Mouse (Mus musculus): ENCODE measurements at regions not wholly inside any gene's neighbourhood (a gene's known extent, or its start where the extent isn't known, plus 50 kb on each side); places are given as distances from the start of the nearest gene placed in this dataset.

GRCm38 (mm10) chr1:73797858-73798257, 326.4 kb downstream of the Tns1 start:
- H3K9me3 ChIP-seq (replicated peaks; ENCODE audit: insufficient read depth, low read length) = no peaks in the 10 kb centered on the region
- no peak overlapping the region for H3K27ac ChIP-seq (ENCODE audit: control insufficient read depth, low read depth, low read length)
- H3K27me3 ChIP-seq (ENCODE audit: control insufficient read depth in 1 of 2, insufficient read depth in 2 of 2, low read length in 2 of 2) = no peaks in the 10 kb centered on the region
- no peaks in the 10 kb centered on the region for H3K79me2 ChIP-seq (ENCODE audit: control insufficient read depth, insufficient read depth, low read length, poor library complexity)
- H3K4me3 ChIP-seq (ENCODE audit: control insufficient read depth in 1 of 2, insufficient read depth in 1 of 2, low read depth in 2 of 2, low read length in 2 of 2) = no peak overlapping the region
- DNase-seq (ENCODE audit: low read depth, low spot score) = no peak
- H3K9ac ChIP-seq (ENCODE audit: control insufficient read depth, low read depth, low read length, poor library complexity, severe bottlenecking) = no peak overlapping the region
- no peaks in the 10 kb centered on the region for H3K4me1 ChIP-seq (ENCODE audit: control insufficient read depth in 1 of 2, insufficient read depth in 2 of 2, low read length in 2 of 2)
- no peaks in the 10 kb centered on the region for H3K36me3 ChIP-seq (ENCODE audit: control insufficient read depth in 1 of 2, insufficient read depth in 2 of 2, low read length in 2 of 2)
- TF ChIP-seq GABPA (IDR thresholded peaks at IDR 0.05; ENCODE audit: low read depth, low read length) = no peak
- no peak for TF ChIP-seq USF2 (IDR thresholded peaks at IDR 0.05; ENCODE audit: borderline replicate concordance in 1 of 2, insufficient read depth in 1 of 2, low read depth in 1 of 2, low read length in 2 of 2)
- no peak for TF ChIP-seq RAD21 (IDR thresholded peaks at IDR 0.05; ENCODE audit: low read depth, low read length)
- TF ChIP-seq TBP (IDR thresholded peaks at IDR 0.05; ENCODE audit: low read depth, low read length) = no peak
- no peak for TF ChIP-seq GATA1 (IDR thresholded peaks at IDR 0.05; ENCODE audit: low read depth, low read length)
- no peak for TF ChIP-seq POLR2AphosphoS5 (IDR thresholded peaks at IDR 0.05; ENCODE audit: borderline replicate concordance, low read depth, low read length)
- no peak for TF ChIP-seq TAL1 (IDR thresholded peaks at IDR 0.05; ENCODE audit: low read length)
- TF ChIP-seq E2F4 (IDR thresholded peaks at IDR 0.05; ENCODE audit: borderline replicate concordance, low read depth, low read length) = no peak
- no peak for TF ChIP-seq EP300 (IDR thresholded peaks at IDR 0.05; ENCODE audit: low read depth in 1 of 2, low read length in 2 of 2)
- TF ChIP-seq CHD1 (IDR thresholded peaks at IDR 0.05; ENCODE audit: low read depth, low read length) = no peak
- TF ChIP-seq HCFC1 (IDR thresholded peaks at IDR 0.05; ENCODE audit: low read depth, low read length) = no peak
- no peak for TF ChIP-seq SMC3 (IDR thresholded peaks at IDR 0.05; ENCODE audit: low read depth, low read length)
- TF ChIP-seq MAZ (IDR thresholded peaks at IDR 0.05; ENCODE audit: low read depth, low read length) = no peak
- no peak for TF ChIP-seq MXI1 (IDR thresholded peaks at IDR 0.05; ENCODE audit: low read depth, low read length)
- TF ChIP-seq MEF2A (IDR thresholded peaks at IDR 0.05; ENCODE audit: extremely low read depth, insufficient replicate concordance, low read depth, low read length, poor library complexity, severe bottlenecking) = no peak
- no peak for TF ChIP-seq RCOR1 (IDR thresholded peaks at IDR 0.05; ENCODE audit: low read depth, low read length)
- no peak for TF ChIP-seq ZC3H11A (IDR thresholded peaks at IDR 0.05; ENCODE audit: low read depth, low read length)
- no peak for TF ChIP-seq POLR2A (IDR thresholded peaks at IDR 0.05; ENCODE audit: control insufficient read depth in 1 of 2, insufficient read depth in 1 of 2, low read depth in 1 of 2, low read length in 2 of 2, poor library complexity in 1 of 2)

- TF ChIP-seq ETS1 (IDR thresholded peaks at IDR 0.05; ENCODE audit: low read depth, low read length) (no peak), POLR2AphosphoS5 (IDR thresholded peaks at IDR 0.05; ENCODE audit: borderline replicate concordance, low read depth, low read length) (peak; percentile 58; the same call in 1 of the 2 replicates), ZNF384 (IDR thresholded peaks at IDR 0.05; ENCODE audit: low read depth, low read length) (no peak), EP300 (IDR thresholded peaks at IDR 0.05; ENCODE audit: low read depth in 1 of 2, low read length in 2 of 2) (no peak), SIN3A (IDR thresholded peaks at IDR 0.05; ENCODE audit: low read length) (no peak), ELF1 (IDR thresholded peaks at IDR 0.05; ENCODE audit: low read depth, low read length) (no peak), MAZ (IDR thresholded peaks at IDR 0.05; ENCODE audit: low read depth, low read length) (no peak)
- no peak for DNase-seq (ENCODE audit: low read depth, low spot score)
- Histone ChIP-seq H3K4me1 (ENCODE audit: control insufficient read depth in 1 of 2, insufficient read depth in 2 of 2, low read length in 2 of 2) (no peaks in the 10 kb centered on the region), H3K79me2 (ENCODE audit: control insufficient read depth, insufficient read depth, low read length, poor library complexity) (no peaks in the 10 kb centered on the region), H3K9ac (ENCODE audit: control insufficient read depth, low read depth, low read length, poor library complexity, severe bottlenecking) (no peak overlapping the region), H3K27me3 (ENCODE audit: control insufficient read depth in 1 of 2, insufficient read depth in 2 of 2, low read length in 2 of 2) (no peaks in the 10 kb centered on the region), H3K9me3 (replicated peaks; ENCODE audit: insufficient read depth, low read length) (no peaks in the 10 kb centered on the region), H3K27ac (ENCODE audit: control insufficient read depth, low read depth, low read length) (no peak overlapping the region), H3K4me3 (ENCODE audit: control insufficient read depth in 1 of 2, insufficient read depth in 1 of 2, low read depth in 2 of 2, low read length in 2 of 2) (no peak overlapping the region), H3K36me3 (ENCODE audit: control insufficient read depth in 1 of 2, insufficient read depth in 2 of 2, low read length in 2 of 2) (no peaks in the 10 kb centered on the region)
These were observed 326.8 kb downstream of the Tns1 start for GRCm38 (mm10) chr1:73797413-73797812.
